Mouse (Mus musculus): ENCODE results near the gene Clhc1.

DNA sequence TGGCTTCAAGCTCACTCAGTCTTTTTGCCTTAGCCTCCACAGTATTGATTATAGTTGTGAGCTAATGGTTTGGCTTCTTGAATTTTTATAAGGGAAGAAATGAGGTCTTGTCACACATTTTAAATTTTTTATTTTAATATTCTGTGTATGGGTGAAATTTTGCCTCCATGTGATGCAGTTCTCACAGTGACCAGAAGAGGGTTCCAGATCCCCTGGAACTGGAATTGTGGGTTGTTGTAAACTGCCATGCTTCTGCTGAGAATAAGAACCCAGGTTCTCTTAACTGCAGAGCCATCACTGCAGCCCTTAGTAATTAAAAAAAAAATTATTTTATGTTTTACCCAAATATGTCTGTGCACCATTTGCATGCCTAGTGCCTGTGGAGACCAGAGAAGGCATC, 31.9 kb downstream of the Clhc1 start:
- no peak for TF ChIP-seq EP300 (optimal IDR thresholded peaks at IDR 0.05)
- TF ChIP-seq CTCF (IDR thresholded peaks at IDR 0.05; ENCODE audit: low read depth), result peak; percentile 73

Measured in stomach, postnatal 0 days (tissue).